Mouse (Mus musculus): Measurements from ENCODE around the gene Spo11. TPM values are rescaled to one million over a fixed set of nuclear protein-coding genes. Genes with fewer than 3 reads are reported as not detected.

Spo11 gene
- polyA plus RNA-seq, 2 experiments = 2.5 to 3.2 TPM

DNA sequence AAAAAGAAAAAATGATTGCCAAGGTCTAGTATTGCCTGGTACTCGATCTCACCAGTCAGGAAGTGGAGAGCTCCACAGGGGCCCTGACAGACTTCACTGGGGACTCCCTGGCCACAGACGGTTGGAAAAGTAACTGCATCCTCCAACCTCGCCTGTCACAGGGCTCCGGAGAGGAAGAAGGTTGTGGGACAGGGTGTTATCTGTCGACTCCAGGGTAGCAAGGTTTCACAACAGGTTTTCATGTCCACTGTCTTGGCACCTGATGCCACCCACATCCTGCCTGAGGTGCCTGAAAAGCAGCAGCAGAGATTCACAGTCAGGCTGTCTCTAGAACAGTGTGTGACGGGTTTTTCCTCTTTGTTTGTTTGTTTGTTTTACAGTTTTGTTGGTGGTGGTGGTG is 40.4 kb downstream of the Spo11 start:
- WGBS = 40% methylated on average over 5 of the region's 6 CpGs
- H3K4me1 ChIP-seq (ENCODE audit: control insufficient read depth, insufficient read depth, low read length) = peaks cover 19% of the 10 kb centered on the region
- no peak overlapping the region for H3K27ac ChIP-seq (replicated peaks; ENCODE audit: low read depth, low read length)
- H3K36me3 ChIP-seq (ENCODE audit: control insufficient read depth, insufficient read depth, low read length) = peaks cover 34% of the 10 kb centered on the region
- no peak overlapping the region for H3K9ac ChIP-seq (ENCODE audit: low read depth, low read length, severe bottlenecking)
- H3K4me3 ChIP-seq (replicated peaks; ENCODE audit: low read length) = no peak overlapping the region
- H3K4me2 ChIP-seq (replicated peaks; ENCODE audit: low read depth, low read length, severe bottlenecking) = no peak overlapping the region
- no peaks in the 10 kb centered on the region for H3K9me3 ChIP-seq (ENCODE audit: control insufficient read depth, low read length)
- H3K27me3 ChIP-seq (ENCODE audit: control insufficient read depth, insufficient read depth, low read length) = no peaks in the 10 kb centered on the region
- ATAC-seq (ENCODE audit: low FRiP score, low read depth) (no peak), DNase-seq (ENCODE audit: low spot score) (no peak)
- TF ChIP-seq POLR2A (IDR thresholded peaks at IDR 0.05; ENCODE audit: borderline replicate concordance, extremely low read depth, insufficient read depth, insufficient read length) = no peak

DNA sequence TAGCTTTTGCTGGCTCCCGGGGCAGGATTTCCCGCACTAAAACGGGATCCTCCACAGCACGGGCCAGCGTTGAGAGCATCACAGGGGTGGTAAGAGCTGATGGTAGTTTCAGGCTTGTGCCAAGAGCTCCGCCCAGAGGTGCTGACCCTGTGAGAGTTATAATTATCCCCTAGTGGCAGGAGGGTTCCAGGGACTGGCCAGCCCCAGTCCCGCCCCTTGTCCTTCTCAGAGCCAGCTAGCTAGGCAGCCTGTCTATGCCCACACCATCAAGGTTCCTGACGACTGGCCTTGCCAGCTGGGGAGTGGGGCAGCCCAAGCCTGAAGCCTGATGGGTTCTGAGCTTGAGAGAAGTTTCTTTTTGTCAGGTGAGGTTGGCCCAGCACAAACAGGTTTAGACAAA is 41.1 kb downstream of the Spo11 start:
- Histone ChIP-seq H3K36me3 (ENCODE audit: control insufficient read depth, insufficient read depth, low read length) (peaks cover 27% of the 10 kb centered on the region), H3K4me2 (replicated peaks; ENCODE audit: low read depth, low read length, severe bottlenecking) (no peak overlapping the region), H3K4me1 (ENCODE audit: control insufficient read depth, insufficient read depth, low read length) (peaks cover 25% of the 10 kb centered on the region), H3K9me3 (ENCODE audit: control insufficient read depth, low read length) (no peaks in the 10 kb centered on the region), H3K27ac (replicated peaks; ENCODE audit: low read depth, low read length) (no peak overlapping the region), H3K9ac (ENCODE audit: low read depth, low read length, severe bottlenecking) (no peak overlapping the region), H3K27me3 (ENCODE audit: control insufficient read depth, insufficient read depth, low read length) (no peaks in the 10 kb centered on the region), H3K4me3 (replicated peaks; ENCODE audit: low read length) (no peak overlapping the region)
- WGBS = 13% methylated on average over 8 of the region's 8 CpGs
- ATAC-seq (ENCODE audit: low FRiP score, low read depth) (no peak), DNase-seq (ENCODE audit: low spot score) (no peak)
- TF ChIP-seq POLR2A (IDR thresholded peaks at IDR 0.05; ENCODE audit: borderline replicate concordance, extremely low read depth, insufficient read depth, insufficient read length) = no peak

DNA sequence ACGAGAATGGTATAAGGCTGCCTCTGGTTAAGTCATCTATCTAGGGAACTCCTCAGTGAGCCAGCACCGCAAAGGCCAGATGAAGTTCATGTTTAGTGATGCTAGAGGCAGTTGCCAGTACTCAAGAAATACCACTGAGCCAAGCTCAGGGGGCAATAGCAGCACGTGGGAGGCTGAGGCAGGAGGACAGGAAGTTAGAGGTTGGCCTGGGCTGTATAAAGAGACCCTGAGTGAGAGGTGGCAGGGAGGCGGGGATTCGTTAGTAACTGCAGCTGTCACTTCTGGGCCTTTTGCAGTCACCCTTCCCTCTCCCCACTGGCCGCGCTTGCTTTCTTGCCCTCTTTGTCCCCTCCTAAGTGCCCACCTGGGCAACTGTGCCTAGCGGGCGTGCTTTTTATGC is 41.8 kb downstream of the Spo11 start:
- Histone ChIP-seq H3K4me2 (replicated peaks; ENCODE audit: low read depth, low read length, severe bottlenecking) (peak overlapping the region; percentile 77), H3K4me3 (replicated peaks; ENCODE audit: low read length) (peak overlapping the region; percentile 34), H3K27me3 (ENCODE audit: control insufficient read depth, insufficient read depth, low read length) (no peaks in the 10 kb centered on the region), H3K9me3 (ENCODE audit: control insufficient read depth, low read length) (no peaks in the 10 kb centered on the region), H3K36me3 (ENCODE audit: control insufficient read depth, insufficient read depth, low read length) (peaks cover 20% of the 10 kb centered on the region), H3K9ac (ENCODE audit: low read depth, low read length, severe bottlenecking) (peak overlapping the region; percentile 28), H3K4me1 (ENCODE audit: control insufficient read depth, insufficient read depth, low read length) (peaks cover 27% of the 10 kb centered on the region), H3K27ac (replicated peaks; ENCODE audit: low read depth, low read length) (no peak overlapping the region)
- TF ChIP-seq POLR2A (IDR thresholded peaks at IDR 0.05; ENCODE audit: borderline replicate concordance, extremely low read depth, insufficient read depth, insufficient read length) = no peak
- DNase-seq (ENCODE audit: low spot score) (no peak), ATAC-seq (ENCODE audit: low FRiP score, low read depth) (no peak)
- 11% methylated on average over 9 of the region's 9 CpGs for WGBS

DNA sequence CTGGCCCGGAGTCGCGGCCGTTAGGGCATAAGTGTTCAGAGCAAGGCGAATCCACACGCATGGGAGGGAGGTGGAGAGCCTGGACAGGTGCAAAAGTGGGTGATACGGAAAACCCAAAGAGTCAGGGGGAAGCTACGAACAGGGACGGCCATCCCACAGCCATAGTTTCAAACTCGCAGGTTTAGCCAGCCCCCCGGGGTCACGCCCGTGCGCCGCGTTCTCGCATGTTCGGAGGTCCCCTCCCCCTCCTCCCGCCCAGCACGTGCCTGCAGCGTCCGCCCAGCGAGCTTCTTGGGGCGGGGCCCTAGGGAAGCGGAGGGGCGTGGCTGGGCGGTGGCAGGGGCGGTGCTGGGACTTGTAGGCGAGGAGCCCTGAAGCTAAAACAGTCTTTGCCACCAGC is 42.3 kb downstream of the Spo11 start:
- H3K27ac ChIP-seq (replicated peaks; ENCODE audit: low read depth, low read length) = no peak overlapping the region

DNA sequence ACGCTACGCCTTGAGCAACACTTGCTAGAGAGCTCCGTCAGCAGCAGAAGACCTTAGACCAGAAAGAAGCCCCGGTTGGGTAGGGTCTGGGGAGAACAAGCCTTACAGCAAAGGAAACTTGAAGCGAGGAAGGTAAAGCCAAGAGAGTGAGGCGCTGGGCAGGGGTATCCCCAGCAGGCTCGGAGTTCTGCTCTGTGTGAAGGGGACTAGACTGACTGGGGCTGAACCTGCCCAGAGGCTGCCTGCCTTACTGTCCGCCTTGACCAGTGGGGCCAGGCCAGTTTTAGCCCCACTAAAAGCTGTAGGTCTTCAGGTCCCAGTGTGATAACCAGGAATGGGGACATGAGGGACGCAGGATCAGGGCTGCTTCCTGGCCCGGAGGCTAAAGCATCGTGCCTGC is 42.9 kb downstream of the Spo11 start, which contains the start of gene Rbm38:
Rbm38 (plus strand) TSS at position 69 of the 400 bp plus-strand sequence.
- Histone ChIP-seq H3K4me3 (replicated peaks; ENCODE audit: low read length) (peak within 1 kb of the TSS; percentile 65), H3K9ac (ENCODE audit: low read depth, low read length, severe bottlenecking) (peak within 1 kb of the TSS; percentile 28), H3K9me3 (ENCODE audit: control insufficient read depth, low read length) (no peaks in the 10 kb centered on the region), H3K27me3 (ENCODE audit: control insufficient read depth, insufficient read depth, low read length) (no peaks in the 10 kb centered on the region), H3K36me3 (ENCODE audit: control insufficient read depth, insufficient read depth, low read length) (peaks cover 11% of the 10 kb centered on the region), H3K4me1 (ENCODE audit: control insufficient read depth, insufficient read depth, low read length) (peaks cover 27% of the 10 kb centered on the region), H3K27ac (replicated peaks; ENCODE audit: low read depth, low read length) (no peak within 1 kb of the TSS), H3K4me2 (replicated peaks; ENCODE audit: low read depth, low read length, severe bottlenecking) (peak within 1 kb of the TSS; percentile 88)
- no peak for TF ChIP-seq POLR2A (IDR thresholded peaks at IDR 0.05; ENCODE audit: borderline replicate concordance, extremely low read depth, insufficient read depth, insufficient read length)
- 33% methylated on average over 11 of the region's 11 CpGs for WGBS
- no peak for DNase-seq (ENCODE audit: low spot score)
- no peak for ATAC-seq (ENCODE audit: low FRiP score, low read depth)

More for the DNA sequence above, 42.3 kb downstream of the Spo11 start:
- peak overlapping the region; percentile 77 for H3K4me2 ChIP-seq (replicated peaks; ENCODE audit: low read depth, low read length, severe bottlenecking)
- H3K36me3 ChIP-seq (ENCODE audit: control insufficient read depth, insufficient read depth, low read length) = peaks cover 15% of the 10 kb centered on the region
- peak overlapping the region; percentile 34 for H3K4me3 ChIP-seq (replicated peaks; ENCODE audit: low read length)
- no peaks in the 10 kb centered on the region for H3K9me3 ChIP-seq (ENCODE audit: control insufficient read depth, low read length)
- ATAC-seq (ENCODE audit: low FRiP score, low read depth) (peak; percentile 84), DNase-seq (ENCODE audit: low spot score) (peak; percentile 89)
- H3K4me1 ChIP-seq (ENCODE audit: control insufficient read depth, insufficient read depth, low read length) = peaks cover 27% of the 10 kb centered on the region
- H3K9ac ChIP-seq (ENCODE audit: low read depth, low read length, severe bottlenecking) = peak overlapping the region; percentile 28
- TF ChIP-seq POLR2A (IDR thresholded peaks at IDR 0.05; ENCODE audit: borderline replicate concordance, extremely low read depth, insufficient read depth, insufficient read length) = no peak
- 6% methylated on average over 28 of the region's 29 CpGs for WGBS
- no peaks in the 10 kb centered on the region for H3K27me3 ChIP-seq (ENCODE audit: control insufficient read depth, insufficient read depth, low read length)

DNA sequence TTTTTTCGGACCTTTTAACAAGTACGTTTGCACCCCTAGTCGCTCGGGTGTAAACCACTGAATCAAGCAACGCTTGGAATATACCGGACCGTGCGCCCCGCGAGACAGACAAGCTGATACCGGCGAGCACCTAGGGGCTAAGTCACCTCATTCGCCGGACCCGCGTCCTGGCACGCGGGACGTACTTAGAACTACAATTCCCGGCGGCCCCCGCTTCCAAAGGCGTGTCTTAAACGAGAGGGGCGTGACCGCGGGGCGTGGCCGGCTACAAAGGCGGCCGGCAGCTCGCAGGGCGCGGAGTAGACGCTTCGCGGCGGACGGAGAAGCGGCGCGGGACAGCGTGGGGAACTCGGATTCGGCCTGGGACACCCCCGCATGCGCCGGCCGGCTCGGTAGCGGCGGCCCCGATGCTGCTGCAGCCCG is 44.1 kb downstream of the Spo11 start:
- Histone ChIP-seq H3K4me1 (ENCODE audit: control insufficient read depth, insufficient read depth, low read length) (peaks cover 34% of the 10 kb centered on the region), H3K9me3 (ENCODE audit: control insufficient read depth, low read length) (no peaks in the 10 kb centered on the region), H3K27me3 (ENCODE audit: control insufficient read depth, insufficient read depth, low read length) (no peaks in the 10 kb centered on the region), H3K4me2 (replicated peaks; ENCODE audit: low read depth, low read length, severe bottlenecking) (peak overlapping the region; percentile 88), H3K36me3 (ENCODE audit: control insufficient read depth, insufficient read depth, low read length) (peaks cover 4% of the 10 kb centered on the region), H3K9ac (ENCODE audit: low read depth, low read length, severe bottlenecking) (peak overlapping the region; percentile 65), H3K27ac (replicated peaks; ENCODE audit: low read depth, low read length) (no peak overlapping the region), H3K4me3 (replicated peaks; ENCODE audit: low read length) (peak overlapping the region; percentile 65)
- DNase-seq (ENCODE audit: low spot score) (peak; percentile 92), ATAC-seq (ENCODE audit: low FRiP score, low read depth) (peak; percentile 84)
- TF ChIP-seq POLR2A (IDR thresholded peaks at IDR 0.05; ENCODE audit: borderline replicate concordance, extremely low read depth, insufficient read depth, insufficient read length) = 0 out of 2 replicates have a peak, but pooled peaks have one; percentile 89
- under 1% methylated on average over 53 of the region's 54 CpGs for WGBS

Measured in limb, embryonic 14.5 days (tissue).